Mouse (Mus musculus): ENCODE measurements around the gene Vps37d. TPM values are rescaled to one million over a fixed set of nuclear protein-coding genes. Genes with fewer than 3 reads are reported as not detected.
"Not testable (repeated sequence)": the region's sequence is repeated elsewhere in the genome, so short reads cannot be mapped to it uniquely, and the experiment has no call there.

The Vps37d gene
- polyA plus RNA-seq, 1 experiment from 2014 or later = 25.0 TPM

GRCm38 (mm10) chr5:135066008-135066407 lies 12.1 kb downstream of the Vps37d start:
- no peak overlapping the region for H3K9ac ChIP-seq (ENCODE audit: low read length)
- WGBS = 85% methylated on average over 3 of the region's 3 CpGs
- no peak for ATAC-seq

GRCm38 (mm10) chr5:135064909-135065446 lies 13.1 kb downstream of the Vps37d start, which contains the start of gene Bud23:
TSS of gene Bud23 (minus strand) at chr5:135064959.
- ATAC-seq; DNase-seq (ENCODE audit: low spot score): not testable (repeated sequence)

More at GRCm38 (mm10) chr5:135066008-135066407, 12.1 kb downstream of the Vps37d start:
- Histone ChIP-seq H3K4me1 (ENCODE audit: control insufficient read depth, insufficient read depth, low read length) (peaks cover 17% of the 10 kb centered on the region), H3K9me3 (replicated peaks; ENCODE audit: control insufficient read depth, low read length) (no peaks in the 10 kb centered on the region), H3K4me3 (ENCODE audit: low read depth, low read length) (no peak overlapping the region), H3K4me2 (ENCODE audit: low read length) (no peak overlapping the region; the same call in 1 of the 2 replicates), H3K36me3 (ENCODE audit: control insufficient read depth, insufficient read depth, low read length) (peaks cover 16% of the 10 kb centered on the region), H3K27ac (ENCODE audit: low read depth, low read length) (no peak overlapping the region), H3K27me3 (replicated peaks; ENCODE audit: control insufficient read depth, insufficient read depth, low read length) (no peaks in the 10 kb centered on the region)
- no peak for DNase-seq (ENCODE audit: low spot score)

GRCm38 (mm10) chr5:135064382-135064766 lies 13.7 kb downstream of the Vps37d start:
- WGBS = under 1% methylated on average over 40 of the region's 40 CpGs
- DNase-seq (ENCODE audit: low spot score) (no peak), ATAC-seq (no peak; the same call in 1 of the 2 replicates)
- no peaks in the 10 kb centered on the region for H3K27me3 ChIP-seq (replicated peaks; ENCODE audit: control insufficient read depth, insufficient read depth, low read length)
- H3K9me3 ChIP-seq (replicated peaks; ENCODE audit: control insufficient read depth, low read length) = no peaks in the 10 kb centered on the region
- peak overlapping the region; percentile 92 for H3K4me2 ChIP-seq (ENCODE audit: low read length)
- peak overlapping the region; percentile 94 for H3K4me3 ChIP-seq (ENCODE audit: low read depth, low read length)
- H3K27ac ChIP-seq (ENCODE audit: low read depth, low read length) = peak overlapping the region; percentile 68
- peaks cover 17% of the 10 kb centered on the region for H3K4me1 ChIP-seq (ENCODE audit: control insufficient read depth, insufficient read depth, low read length)
- H3K36me3 ChIP-seq (ENCODE audit: control insufficient read depth, insufficient read depth, low read length) = peaks cover 32% of the 10 kb centered on the region
- peak overlapping the region; percentile 83 for H3K9ac ChIP-seq (ENCODE audit: low read length)

More at GRCm38 (mm10) chr5:135064909-135065446, 13.1 kb downstream of the Vps37d start, which contains the start of gene Bud23:
- H3K9me3 ChIP-seq (replicated peaks; ENCODE audit: control insufficient read depth, low read length); H3K27me3 ChIP-seq (replicated peaks; ENCODE audit: control insufficient read depth, insufficient read depth, low read length): not testable (repeated sequence)
- Histone ChIP-seq H3K4me2 (ENCODE audit: low read length) (peak within 1 kb of the TSS; percentile 92), H3K4me1 (ENCODE audit: control insufficient read depth, insufficient read depth, low read length) (peaks cover 17% of the 10 kb centered on the region), H3K27ac (ENCODE audit: low read depth, low read length) (peak within 1 kb of the TSS; percentile 68), H3K4me3 (ENCODE audit: low read depth, low read length) (peak within 1 kb of the TSS; percentile 94), H3K36me3 (ENCODE audit: control insufficient read depth, insufficient read depth, low read length) (peaks cover 26% of the 10 kb centered on the region), H3K9ac (ENCODE audit: low read length) (peak within 1 kb of the TSS; percentile 83)
- 85% methylated on average over 9 of the region's 9 CpGs for WGBS

GRCm38 (mm10) chr5:135063629-135064381 lies 14.3 kb downstream of the Vps37d start, which contains the start of gene Dnajc30:
TSS of gene Dnajc30 (plus strand) at chr5:135064202.
- H3K4me3 ChIP-seq (ENCODE audit: low read depth, low read length) = peak within 1 kb of the TSS; percentile 94
- WGBS = under 1% methylated on average over 51 of the region's 52 CpGs
- peak within 1 kb of the TSS; percentile 83 for H3K9ac ChIP-seq (ENCODE audit: low read length)
- peaks cover 17% of the 10 kb centered on the region for H3K4me1 ChIP-seq (ENCODE audit: control insufficient read depth, insufficient read depth, low read length)
- H3K9me3 ChIP-seq (replicated peaks; ENCODE audit: control insufficient read depth, low read length) = no peaks in the 10 kb centered on the region
- peak; percentile 99 for DNase-seq (ENCODE audit: low spot score)
- H3K27ac ChIP-seq (ENCODE audit: low read depth, low read length) = peak within 1 kb of the TSS; percentile 68
- peak within 1 kb of the TSS; percentile 92 for H3K4me2 ChIP-seq (ENCODE audit: low read length)
- no peaks in the 10 kb centered on the region for H3K27me3 ChIP-seq (replicated peaks; ENCODE audit: control insufficient read depth, insufficient read depth, low read length)
- H3K36me3 ChIP-seq (ENCODE audit: control insufficient read depth, insufficient read depth, low read length) = peaks cover 38% of the 10 kb centered on the region
- peak; percentile 98 for ATAC-seq

GRCm38 (mm10) chr5:135053356-135053755 lies 24.7 kb downstream of the Vps37d start:
- H3K27me3 ChIP-seq (replicated peaks; ENCODE audit: control insufficient read depth, insufficient read depth, low read length) = no peaks in the 10 kb centered on the region
- no peak for ATAC-seq
- peaks cover 64% of the 10 kb centered on the region for H3K36me3 ChIP-seq (ENCODE audit: control insufficient read depth, insufficient read depth, low read length)
- WGBS = 89% methylated on average over 12 of the region's 12 CpGs
- H3K4me1 ChIP-seq (ENCODE audit: control insufficient read depth, insufficient read depth, low read length) = no peaks in the 10 kb centered on the region
- DNase-seq (ENCODE audit: low spot score) = no peak
- H3K27ac ChIP-seq (ENCODE audit: low read depth, low read length) = no peak overlapping the region
- no peak overlapping the region for H3K4me2 ChIP-seq (ENCODE audit: low read length)
- H3K9me3 ChIP-seq (replicated peaks; ENCODE audit: control insufficient read depth, low read length) = no peaks in the 10 kb centered on the region
- no peak overlapping the region for H3K4me3 ChIP-seq (ENCODE audit: low read depth, low read length)
- H3K9ac ChIP-seq (ENCODE audit: low read length) = no peak overlapping the region

GRCm38 (mm10) chr5:135049268-135049667 lies 28.8 kb downstream of the Vps37d start:
- H3K9me3 ChIP-seq (replicated peaks; ENCODE audit: control insufficient read depth, low read length); H3K9ac ChIP-seq (ENCODE audit: low read length); H3K27me3 ChIP-seq (replicated peaks; ENCODE audit: control insufficient read depth, insufficient read depth, low read length); H3K4me1 ChIP-seq (ENCODE audit: control insufficient read depth, insufficient read depth, low read length); H3K27ac ChIP-seq (ENCODE audit: low read depth, low read length); H3K4me3 ChIP-seq (ENCODE audit: low read depth, low read length); ATAC-seq; H3K4me2 ChIP-seq (ENCODE audit: low read length); DNase-seq (ENCODE audit: low spot score): not testable (repeated sequence)
- 81% methylated on average over 6 of the region's 6 CpGs for whole genome bisulfite sequencing
- H3K36me3 ChIP-seq (ENCODE audit: control insufficient read depth, insufficient read depth, low read length) = peaks cover 45% of the 10 kb centered on the region

GRCm38 (mm10) chr5:135048539-135048938 lies 29.5 kb downstream of the Vps37d start:
- Histone ChIP-seq H3K9ac (ENCODE audit: low read length) (no peak overlapping the region), H3K36me3 (ENCODE audit: control insufficient read depth, insufficient read depth, low read length) (peaks cover 39% of the 10 kb centered on the region), H3K27me3 (replicated peaks; ENCODE audit: control insufficient read depth, insufficient read depth, low read length) (no peaks in the 10 kb centered on the region), H3K9me3 (replicated peaks; ENCODE audit: control insufficient read depth, low read length) (no peaks in the 10 kb centered on the region), H3K4me1 (ENCODE audit: control insufficient read depth, insufficient read depth, low read length) (no peaks in the 10 kb centered on the region), H3K4me3 (ENCODE audit: low read depth, low read length) (no peak overlapping the region), H3K27ac (ENCODE audit: low read depth, low read length) (no peak overlapping the region), H3K4me2 (ENCODE audit: low read length) (no peak overlapping the region)
- WGBS = 95% methylated on average over 5 of the region's 5 CpGs
- ATAC-seq (no peak), DNase-seq (ENCODE audit: low spot score) (no peak)

GRCm38 (mm10) chr5:135044575-135044974 lies 33.5 kb downstream of the Vps37d start:
- DNase-seq (ENCODE audit: low spot score) = no peak
- no peak for ATAC-seq
- no peaks in the 10 kb centered on the region for H3K9me3 ChIP-seq (replicated peaks; ENCODE audit: control insufficient read depth, low read length)
- WGBS = 91% methylated on average over 3 of the region's 3 CpGs
- peaks cover 24% of the 10 kb centered on the region for H3K36me3 ChIP-seq (ENCODE audit: control insufficient read depth, insufficient read depth, low read length)
- H3K27me3 ChIP-seq (replicated peaks; ENCODE audit: control insufficient read depth, insufficient read depth, low read length) = no peaks in the 10 kb centered on the region
- H3K9ac ChIP-seq (ENCODE audit: low read length) = no peak overlapping the region
- H3K27ac ChIP-seq (ENCODE audit: low read depth, low read length) = no peak overlapping the region
- H3K4me3 ChIP-seq (ENCODE audit: low read depth, low read length) = no peak overlapping the region
- no peak overlapping the region for H3K4me2 ChIP-seq (ENCODE audit: low read length)
- no peaks in the 10 kb centered on the region for H3K4me1 ChIP-seq (ENCODE audit: control insufficient read depth, insufficient read depth, low read length)

Data from forebrain, embryonic 14.5 days (tissue).